Mouse (Mus musculus) heart, adult 2 months (tissue): ENCODE results near the gene Fat2.

ENCODE experiments used
- CTCF ChIP-seq: fragments of 200-600 bp; IDR thresholded peaks from 2 replicates; pipeline ENCODE4 v1.8.1; 2022; ENCODE audit warnings: antibody characterized with exemption, mild to moderate bottlenecking, moderate library complexity
- EP300 ChIP-seq: fragments of 200-500 bp; IDR thresholded peaks from 2 replicates; pipeline ENCODE4 v1.6.1; 2011; ENCODE audit warnings: low read depth, low read length, control low read depth; ENCODE audit not compliant: insufficient read depth
- POLR2A ChIP-seq: fragments of 200-500 bp; IDR thresholded peaks from 2 replicates; pipeline ENCODE4 v1.6.1; 2011; ENCODE audit warnings: mild to moderate bottlenecking, low read depth, low read length, control low read depth; ENCODE audit not compliant: insufficient read depth

GRCm38 (mm10) chr11:55340789-55341188 is 4.4 kb upstream of the Fat2 start:
- no peak for TF ChIP-seq CTCF
- TF ChIP-seq EP300: no peak
- TF ChIP-seq POLR2A: no peak
